Mouse (Mus musculus) layer of hippocampus, adult 11-12 months (tissue): ENCODE data around the gene Lpin3.

ENCODE experiments used
- DNase-seq: peaks from one replicate; pipeline ENCODE4 v3.0.0; 2022; ENCODE audit warnings: low spot score

Gene Lpin3

DNA sequence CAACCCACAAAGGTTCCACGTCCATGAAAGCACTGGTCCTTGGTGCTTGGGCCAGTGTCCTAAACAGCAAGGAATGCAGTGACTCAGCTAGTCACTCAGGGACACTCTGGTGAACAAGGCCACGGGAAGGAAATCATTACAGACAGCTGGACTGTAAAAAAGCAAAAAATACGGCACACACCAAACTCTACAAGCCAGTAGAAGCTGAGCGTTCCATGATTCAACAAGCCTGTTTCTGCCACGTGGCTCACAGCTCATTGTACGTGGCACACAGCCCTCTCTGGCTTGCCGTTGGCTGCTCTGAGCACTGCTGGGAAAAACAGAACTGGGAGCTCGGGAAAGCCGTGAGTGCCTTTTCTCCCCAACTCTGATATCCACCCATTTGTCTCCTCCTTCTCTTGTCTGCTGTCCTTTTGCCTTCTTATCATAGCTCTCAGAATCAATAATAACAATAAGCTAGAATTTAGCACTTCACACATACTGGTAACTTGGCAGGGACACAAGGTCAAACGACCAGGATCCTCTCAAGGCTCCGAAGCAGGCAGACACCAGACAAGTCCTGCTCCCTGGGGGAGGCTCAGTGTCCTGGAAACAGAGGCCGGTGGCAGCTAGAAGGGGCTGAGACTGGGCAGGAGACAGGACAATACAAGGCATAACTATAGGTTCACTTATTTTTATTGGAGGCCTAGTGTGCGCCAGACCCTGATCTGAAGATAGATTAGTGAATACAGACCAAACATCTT is at the start of gene Lpin3:
TSS of gene Lpin3 (plus strand) at position 218 of the 743 bp plus-strand sequence.
- DNase-seq: peak; percentile 41

DNA sequence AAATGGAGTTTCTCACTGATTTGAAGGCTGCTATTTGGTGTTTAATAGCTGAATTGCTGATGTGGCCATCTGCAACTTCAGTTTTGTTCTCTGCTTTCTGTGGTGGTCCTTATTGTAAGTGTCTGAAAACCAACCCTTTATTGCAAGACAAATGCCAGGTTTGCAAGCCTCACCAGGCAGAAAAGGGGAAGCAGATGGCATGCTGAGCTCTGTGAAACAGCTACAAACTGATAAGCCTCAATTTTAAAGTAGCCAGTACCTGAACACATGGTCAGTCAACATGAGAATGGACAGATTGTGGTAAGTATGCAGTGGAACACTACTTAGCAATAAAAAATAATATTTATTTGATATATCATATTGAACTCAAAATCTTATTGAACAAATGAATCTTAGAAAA is 39.6 kb upstream of the Lpin3 start:
- DNase-seq: no peak

DNA sequence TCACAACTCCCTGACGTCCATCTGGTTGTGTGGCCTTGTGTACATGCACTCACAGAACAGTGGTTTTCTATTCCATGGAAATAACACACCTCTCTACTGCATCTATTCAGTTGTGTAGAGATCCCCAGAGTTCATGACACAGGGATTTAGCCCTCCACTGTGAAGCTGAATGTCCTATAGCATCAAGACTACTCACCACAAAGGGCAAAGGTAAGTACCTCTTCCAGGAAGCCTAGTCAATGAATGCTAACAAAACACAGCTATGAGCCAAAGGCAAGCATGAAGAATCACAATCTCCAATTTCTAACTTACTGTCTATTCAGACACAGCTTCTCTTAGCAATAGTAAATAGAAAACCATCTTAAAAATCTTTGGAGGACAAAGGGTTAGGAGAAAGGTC is 32.8 kb upstream of the Lpin3 start:
- no peak for DNase-seq

DNA sequence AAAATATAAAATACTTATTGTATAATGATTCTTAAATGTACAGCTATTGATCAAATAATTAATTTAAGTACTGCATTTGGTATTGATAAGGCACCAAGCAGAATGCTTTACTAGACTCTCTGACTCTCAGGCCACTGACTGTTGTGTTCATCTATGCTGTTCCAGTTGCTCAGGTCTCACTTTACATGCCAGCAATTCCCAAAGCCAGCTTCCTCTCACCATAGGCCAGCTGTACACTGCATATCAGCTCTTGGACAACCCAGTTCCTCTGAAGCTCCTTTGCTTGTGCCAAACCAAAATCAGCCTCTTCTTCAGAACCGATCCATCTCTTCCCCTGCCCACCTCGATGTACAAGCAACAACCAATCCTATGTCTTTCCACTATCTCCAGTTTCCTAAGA is 32.3 kb upstream of the Lpin3 start:
- no peak for DNase-seq

DNA sequence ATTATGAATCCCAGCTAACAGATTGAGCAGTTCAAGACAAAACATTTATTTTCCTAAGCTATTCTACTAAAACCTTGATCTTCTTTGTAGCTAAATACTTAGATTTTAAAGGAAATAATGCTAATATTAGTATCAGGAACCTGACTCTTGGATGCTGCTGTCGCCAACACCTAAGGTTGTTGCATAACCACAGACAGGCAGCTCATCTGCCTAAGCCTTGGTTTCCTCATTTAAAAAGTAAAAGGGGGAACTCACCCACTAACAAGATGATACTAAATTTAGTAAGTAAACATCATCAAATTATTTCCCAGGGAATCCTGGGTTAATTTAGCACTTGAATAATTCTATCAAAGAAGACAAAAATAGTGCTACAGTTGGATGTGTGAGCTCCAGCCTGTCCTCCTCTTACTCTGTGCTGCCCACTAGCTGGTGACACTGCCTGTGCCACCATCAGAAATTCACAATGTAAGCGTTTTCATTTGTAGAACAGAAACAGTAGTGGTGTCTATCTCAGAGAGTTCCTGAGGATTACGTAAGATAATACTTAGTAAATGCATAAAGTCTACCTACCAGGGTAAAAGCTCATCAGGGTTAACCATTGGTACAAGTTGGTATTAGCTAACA is 30.7 kb upstream of the Lpin3 start:
- DNase-seq: no peak

DNA sequence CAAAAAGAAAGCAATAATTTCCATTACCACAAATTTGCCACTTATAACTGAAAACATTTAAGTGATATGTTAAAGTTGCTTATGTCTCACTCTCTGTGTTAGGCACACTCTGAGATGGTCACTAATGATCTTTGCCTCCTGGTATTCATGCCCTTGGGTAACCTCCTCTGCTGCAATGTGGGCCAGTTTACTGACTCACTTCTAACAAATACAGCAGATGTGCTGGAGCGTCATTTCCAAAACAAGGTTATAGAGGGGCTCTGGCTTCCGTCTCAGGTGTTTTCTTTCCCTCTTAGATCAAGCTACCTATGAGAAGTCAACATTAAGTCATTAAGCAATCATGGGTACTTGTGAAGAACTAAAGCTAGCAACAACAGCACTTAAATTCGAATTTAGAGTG is 30.1 kb upstream of the Lpin3 start:
- no peak for DNase-seq

DNA sequence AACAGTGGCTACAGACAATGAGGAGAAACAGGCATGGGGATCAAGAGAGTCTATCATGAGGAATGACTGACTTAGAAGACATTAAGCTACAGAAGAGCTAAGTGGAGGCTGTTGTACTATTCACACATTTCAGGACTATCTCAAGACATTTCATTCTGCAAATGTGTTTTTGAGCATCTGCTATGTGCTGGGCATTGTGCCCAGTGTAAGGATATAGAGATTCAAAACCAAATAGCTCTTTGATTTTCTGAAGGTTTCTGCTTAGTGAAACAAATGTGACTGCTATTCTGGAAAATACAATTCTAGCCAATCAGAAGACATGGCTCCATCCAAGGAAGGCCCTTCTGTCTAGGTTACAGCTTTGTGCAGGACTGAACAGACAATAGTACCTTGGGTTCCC is 25.8 kb upstream of the Lpin3 start:
- DNase-seq: peak; percentile 73

DNA sequence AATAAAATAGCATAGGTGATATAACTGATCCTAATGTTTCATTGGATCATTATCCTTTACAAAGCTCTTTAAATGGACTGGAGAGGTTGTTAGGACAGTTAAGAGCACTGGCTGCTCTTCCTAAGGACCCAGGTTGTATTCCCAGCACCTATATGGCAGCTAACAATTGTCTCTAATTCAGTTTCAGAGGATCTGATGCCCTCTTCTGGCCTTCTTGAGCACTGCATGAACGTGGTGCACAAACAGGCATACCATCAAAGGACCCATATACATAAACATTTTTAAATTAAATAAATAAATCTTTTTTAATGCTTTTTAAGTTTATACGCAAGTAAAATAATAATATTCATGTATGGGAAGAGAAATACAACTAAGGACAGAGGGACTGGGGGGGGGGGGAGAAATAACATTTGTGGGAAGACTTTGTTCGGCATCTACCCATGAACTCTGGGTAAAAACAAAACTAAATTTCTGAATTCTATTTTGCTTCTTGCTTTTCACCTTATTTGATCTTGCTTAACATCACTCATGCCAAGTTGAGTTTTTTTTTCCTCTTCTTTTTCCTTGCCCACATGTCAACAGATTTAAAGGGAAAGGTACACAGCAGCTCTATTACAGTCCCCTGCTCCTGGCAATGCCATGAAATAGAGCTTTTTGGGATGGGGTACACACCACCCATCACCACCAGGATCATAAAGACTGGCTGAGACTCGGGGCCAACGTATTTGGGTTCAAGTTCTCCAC is 23.9 kb upstream of the Lpin3 start:
- no peak for DNase-seq

DNA sequence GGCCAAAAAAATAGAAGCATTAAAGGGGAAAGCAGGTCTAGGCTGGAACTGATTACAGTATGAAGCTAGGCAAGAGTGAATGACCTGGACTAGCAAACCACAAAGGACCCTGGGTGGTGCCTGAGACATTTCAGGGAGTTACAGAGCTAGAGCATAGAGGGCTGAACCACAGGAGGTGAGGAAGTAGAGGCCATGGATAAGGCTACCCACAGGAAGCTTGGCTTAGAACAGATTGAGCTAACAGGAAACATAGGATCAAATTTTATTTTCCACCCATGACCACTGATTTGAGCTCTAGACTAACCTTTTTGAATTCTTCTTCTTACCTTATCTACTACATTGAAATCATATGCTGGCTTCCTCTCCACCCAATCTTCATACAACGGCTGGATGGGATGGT is 20.1 kb upstream of the Lpin3 start:
- DNase-seq: no peak

DNA sequence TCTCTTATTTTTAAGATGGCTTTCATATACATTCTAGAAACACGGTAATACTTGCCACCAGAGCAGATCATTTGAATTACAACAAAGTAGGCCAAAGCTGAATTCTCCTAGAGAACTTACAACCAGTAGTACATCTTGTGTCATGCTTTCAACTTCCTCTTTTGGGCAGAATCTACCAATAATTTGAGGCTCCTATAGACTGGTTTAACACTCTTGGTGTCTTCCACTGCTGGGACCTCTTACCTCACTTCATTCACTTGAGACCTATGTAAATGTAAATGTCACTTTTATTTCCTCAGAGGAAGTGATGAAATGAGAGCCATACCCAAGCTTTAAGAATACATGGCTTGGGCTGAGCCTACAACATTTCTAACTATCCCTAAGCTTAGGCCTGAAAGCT is 16.4 kb upstream of the Lpin3 start:
- no peak for DNase-seq

DNA sequence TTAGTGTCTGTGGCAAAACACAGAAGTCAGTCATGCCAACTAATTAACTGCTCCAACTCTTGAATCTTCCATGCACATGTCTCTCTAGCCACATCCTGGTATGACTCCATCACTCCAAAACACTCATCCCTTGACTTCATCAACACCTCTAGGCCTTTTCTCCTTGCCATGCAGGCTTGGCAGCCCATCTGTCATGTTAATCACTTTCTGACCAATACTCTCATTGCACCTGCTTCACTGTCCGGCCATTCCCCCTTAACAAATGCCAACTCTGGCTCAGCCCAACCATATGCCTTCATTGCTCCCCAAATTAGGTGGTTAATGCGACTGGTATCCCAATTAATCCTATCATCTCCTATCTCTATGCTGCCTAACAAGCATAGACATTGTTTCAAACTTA is 15.2 kb upstream of the Lpin3 start:
- DNase-seq: no peak

DNA sequence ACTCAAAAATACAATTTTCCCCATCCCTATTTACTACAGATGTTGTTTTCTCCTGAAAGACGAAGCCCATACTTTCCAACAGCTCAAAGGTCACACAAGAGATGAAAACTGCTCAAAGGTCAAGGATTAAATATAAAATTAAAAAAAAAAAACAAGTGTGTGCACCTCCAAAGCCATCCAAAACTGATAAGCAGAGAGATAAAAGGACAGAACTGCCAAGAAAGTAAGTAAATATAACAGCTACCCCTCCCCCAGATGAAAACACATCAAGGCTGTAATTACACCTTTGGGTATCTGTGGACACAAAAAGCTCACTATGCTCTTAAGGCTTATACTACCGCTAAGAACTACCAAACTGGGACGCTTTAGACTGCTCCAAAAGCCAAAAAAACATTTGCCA is 11.0 kb upstream of the Lpin3 start:
- no peak for DNase-seq

DNA sequence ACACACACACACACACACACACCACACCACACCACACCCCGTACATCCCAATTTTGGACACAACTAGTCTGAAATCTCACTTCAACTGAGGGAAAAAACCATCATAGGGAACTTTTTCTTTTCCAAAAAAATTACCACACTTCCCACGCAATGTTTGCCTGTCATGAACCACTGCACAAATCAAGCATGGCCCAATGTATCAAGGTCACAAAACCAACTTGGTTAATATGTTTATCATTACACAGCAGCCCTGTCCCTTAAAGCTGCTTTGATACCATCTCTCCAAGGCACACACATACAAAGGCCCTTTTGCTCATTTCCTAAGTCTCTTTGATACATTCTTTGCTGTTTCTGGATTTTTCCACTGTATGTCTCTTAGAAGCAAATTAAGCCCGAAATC is 9.2 kb upstream of the Lpin3 start:
- DNase-seq: no peak

DNA sequence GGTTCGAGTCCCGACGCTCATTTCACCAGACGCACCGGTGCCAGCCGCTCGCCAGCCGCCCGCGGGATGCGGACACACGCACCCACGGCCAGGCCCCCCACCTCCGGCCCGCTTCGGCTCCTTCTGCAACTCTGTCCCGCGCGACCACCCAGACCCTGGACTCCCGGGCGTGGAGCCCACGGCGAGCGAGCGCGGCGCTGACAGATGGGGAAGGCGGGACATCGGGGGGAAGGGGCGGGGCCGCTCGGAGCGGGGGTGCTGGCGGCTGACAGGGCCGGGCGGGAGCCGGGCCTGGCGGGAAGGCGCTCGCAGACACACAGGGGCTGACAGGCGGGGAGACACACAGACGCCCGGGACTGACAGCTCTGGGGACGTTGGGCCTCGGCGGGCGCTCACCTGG is 8.1 kb upstream of the Lpin3 start:
- peak; percentile 61 for DNase-seq

DNA sequence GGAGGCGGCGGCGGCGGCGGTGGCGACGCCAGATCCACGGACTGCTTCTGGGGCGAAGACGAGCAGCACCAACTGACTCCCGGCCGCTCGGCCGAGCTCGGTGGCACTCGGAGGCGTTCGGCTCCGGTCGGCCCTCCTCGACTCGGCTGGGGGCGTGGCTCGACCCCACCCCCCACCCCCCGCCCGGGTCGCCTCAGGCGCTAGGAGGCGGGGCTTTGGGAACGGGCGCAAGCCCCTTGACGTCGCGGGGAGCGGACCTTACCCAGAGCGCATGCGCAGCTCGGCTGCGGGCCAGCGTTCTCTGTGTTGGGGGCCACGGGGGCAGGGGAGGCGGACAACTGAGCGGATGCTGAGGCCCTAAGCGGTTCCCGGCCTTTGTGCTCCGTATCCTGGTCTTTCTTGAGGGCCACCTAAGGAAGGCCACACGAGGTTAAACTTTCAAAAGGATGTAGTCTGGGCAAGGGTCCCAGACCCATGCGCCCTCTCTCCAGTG is 7.5 kb upstream of the Lpin3 start, which contains the start of gene Zhx3:
TSS of gene Zhx3 (minus strand) at position 109 of the 493 bp plus-strand sequence.
- peak; percentile 91 for DNase-seq

DNA sequence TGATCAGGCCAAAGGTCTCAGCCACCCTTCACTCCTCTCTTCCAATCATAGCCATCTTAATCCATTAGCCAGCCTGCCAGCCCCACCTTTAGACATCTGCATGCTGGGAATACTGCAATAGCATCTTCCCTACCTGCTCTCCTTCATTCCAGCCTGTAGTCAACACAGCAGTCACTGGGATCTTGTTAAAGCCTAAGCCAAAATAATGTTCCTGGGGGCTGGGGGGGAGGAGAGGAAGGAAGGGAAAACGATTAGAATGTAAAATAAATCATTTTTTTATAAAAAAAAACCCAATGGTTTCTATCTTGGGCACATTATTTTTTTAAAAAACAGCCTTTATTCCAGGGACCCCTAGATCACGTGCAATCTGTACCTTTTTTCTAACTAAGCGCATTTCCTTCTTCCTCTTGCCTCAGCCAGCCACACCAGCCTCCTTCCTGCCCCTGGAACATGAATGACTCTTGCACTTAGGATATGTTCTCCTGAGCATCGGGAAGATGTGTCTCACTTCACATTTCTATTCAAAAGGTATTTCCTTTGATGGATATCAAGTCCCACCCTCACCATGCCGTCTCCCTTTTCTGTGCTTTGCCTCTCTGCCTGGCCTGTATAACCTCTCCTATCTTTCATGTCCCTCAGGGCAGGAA is 6.1 kb upstream of the Lpin3 start:
- no peak for DNase-seq

DNA sequence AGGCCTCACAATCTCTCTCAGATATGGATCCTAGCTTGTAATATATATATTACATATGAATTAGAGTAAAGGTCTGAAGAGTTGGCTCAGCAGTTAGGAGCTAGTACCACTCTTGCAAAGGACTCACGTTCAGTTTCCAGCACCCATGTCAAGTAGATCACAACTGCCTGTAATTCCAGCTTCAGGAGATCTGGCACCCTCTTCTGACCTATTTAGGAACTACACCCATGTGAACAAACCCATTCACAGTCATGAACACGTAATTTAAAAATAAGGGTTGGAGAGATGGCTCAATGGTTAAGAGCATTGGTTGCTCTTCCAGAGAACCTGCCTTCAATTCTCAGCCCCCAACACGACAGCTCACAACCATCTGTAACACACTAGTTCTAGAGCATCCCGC is 4.4 kb upstream of the Lpin3 start:
- no peak for DNase-seq

DNA sequence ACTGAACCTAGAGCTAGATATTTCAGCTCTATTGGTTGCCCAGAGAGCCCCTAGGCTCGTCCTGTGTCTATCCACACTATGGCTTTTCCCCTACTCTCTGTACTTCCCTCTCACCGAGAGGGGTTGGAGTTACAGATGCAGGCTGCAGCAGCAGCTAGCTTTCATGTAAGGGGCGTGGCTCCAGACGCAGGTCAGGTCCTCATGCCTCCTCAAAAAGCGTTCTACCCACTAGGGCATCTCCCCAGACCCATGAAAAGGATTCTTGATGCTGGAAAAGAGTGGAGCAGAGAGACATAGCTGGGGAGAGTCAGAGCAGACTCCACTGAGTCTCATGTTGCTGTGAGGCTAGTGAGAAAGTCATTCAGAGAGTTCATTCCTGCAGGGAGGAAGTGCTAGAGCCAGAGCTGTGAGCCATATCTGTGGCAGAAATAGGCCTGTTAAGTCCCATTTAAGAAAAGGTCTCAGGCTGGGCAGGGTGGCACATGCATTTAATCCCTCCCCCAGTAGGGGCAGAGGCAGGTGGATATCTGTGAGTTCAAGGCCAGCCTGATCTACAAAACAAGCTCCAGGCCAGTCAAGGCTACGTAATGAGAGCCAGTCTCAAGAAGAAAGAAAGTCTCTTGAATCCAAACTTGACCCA is 1.1 kb downstream of the Lpin3 start:
- DNase-seq: no peak

DNA sequence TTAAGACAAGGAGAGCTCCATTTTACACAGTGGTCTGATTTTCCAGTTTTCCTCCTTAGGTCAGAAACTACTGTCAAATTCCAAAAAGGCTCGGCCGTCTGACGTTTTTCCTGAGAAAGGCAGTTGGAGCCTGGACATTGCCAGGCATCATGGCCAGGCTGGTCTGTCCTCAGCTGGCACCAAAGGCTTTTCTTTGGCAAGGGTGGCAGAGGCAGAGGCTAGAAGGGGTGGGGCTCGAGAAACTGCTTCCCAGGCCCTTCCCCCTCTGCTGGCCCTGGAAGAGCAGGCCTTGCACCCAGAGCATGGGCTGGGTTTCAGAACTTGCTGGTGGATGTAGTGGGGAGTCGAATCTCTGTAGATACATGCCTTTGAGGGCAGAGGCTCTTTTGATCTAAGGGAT is 2.0 kb downstream of the Lpin3 start:
- no peak for DNase-seq

DNA sequence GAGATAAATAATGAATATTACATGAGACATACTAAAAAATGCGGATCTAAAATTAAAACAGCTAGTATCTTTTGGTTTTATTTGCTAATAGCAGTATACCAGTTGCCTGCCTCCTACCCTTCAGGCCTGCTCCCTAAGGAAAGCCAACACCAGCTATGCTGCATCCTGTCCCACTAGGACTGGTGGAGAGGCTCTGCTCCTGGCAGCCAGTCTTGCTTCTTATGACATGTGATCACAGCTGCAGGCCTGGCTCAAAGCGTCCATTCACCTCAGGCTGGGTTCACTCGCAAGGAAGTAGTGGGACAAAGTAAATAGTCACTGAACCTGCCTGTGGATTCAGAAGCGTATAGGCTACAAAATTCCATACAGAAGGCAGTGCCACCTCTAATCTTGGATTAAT is 3.4 kb downstream of the Lpin3 start:
- DNase-seq: no peak

DNA sequence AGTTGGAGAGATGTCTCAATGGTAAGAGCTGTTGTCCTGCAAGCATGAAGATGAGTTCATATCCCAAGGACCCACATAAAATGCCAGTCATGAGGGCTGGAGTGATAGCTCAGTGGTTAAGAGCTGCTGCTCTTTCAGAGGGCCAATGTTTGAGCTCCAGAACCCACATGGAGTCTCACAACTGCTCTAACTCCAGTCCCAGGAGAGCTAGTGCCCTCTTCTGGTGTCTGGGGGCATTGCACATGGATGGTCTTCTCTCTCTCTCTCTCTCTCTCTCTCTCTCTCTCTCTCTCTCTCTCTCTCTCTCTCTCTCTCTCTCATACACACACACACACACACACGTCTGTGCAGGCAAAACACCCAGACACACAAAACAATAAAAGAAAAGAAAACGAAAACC is 4.4 kb downstream of the Lpin3 start:
- DNase-seq: peak; percentile 28

DNA sequence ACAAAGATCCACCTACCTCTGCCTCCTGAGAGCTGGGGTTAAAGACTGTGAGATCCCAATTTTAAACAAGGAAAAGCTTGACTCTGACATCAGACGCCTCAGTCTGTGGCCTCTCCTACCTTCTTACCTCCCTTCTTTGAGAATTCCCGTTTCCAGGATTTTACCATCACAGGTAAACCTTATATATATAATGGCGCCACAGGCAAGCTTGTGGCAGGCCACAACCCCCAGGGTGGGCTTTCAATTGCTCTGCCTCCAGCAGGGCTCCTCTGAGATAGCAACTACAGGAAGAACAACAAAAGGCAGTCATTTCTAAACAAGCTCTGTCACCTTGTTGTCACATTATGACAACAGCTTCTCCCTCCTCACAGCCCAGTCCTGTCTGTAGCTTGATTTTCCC is 5.8 kb downstream of the Lpin3 start:
- DNase-seq: no peak
